19 mouse cellular contexts compared by ENCODE assay signal in genomic region chr1:175124416-175124815, GRCm38 (mm10).
"Had no signal": no experiment of that assay in that cellular context is flagged by ENCODE, and none has a peak within 500 bp of the region (broad histone marks: within the 10 kb centered on the region; RNA-seq: fewer than 3 reads in every experiment).

No protein-coding gene starts in this region.

- H3K36me3 ChIP-seq: intestine, embryonic 15.5 days; limb, embryonic 12.5 days; limb, embryonic 15.5 days; midbrain, embryonic 10.5 days; midbrain, embryonic 13.5 days; neural tube, embryonic 13.5 days had no signal

- ATAC-seq: intestine, embryonic 15.5 days; liver, postnatal 0 days; midbrain, embryonic 13.5 days; midbrain, embryonic 16.5 days had no signal

- H3K4me1 ChIP-seq: intestine, embryonic 15.5 days; limb, embryonic 12.5 days; megakaryocyte, embryonic 14.5 days had no signal

- H3K9me3 ChIP-seq: intestine, embryonic 15.5 days; limb, embryonic 12.5 days; limb, embryonic 15.5 days; megakaryocyte, embryonic 14.5 days; midbrain, embryonic 10.5 days; midbrain, embryonic 13.5 days; neural tube, embryonic 13.5 days had no signal

- H3K4me2 ChIP-seq: intestine, embryonic 15.5 days; limb, embryonic 12.5 days; limb, embryonic 15.5 days; liver, embryonic 11.5 days; midbrain, embryonic 13.5 days; neural tube, embryonic 13.5 days had no signal

- H3K27me3 ChIP-seq: intestine, embryonic 15.5 days; limb, embryonic 12.5 days; limb, embryonic 15.5 days; megakaryocyte, embryonic 14.5 days; midbrain, embryonic 13.5 days; neural tube, embryonic 13.5 days had no signal

- H3K9ac ChIP-seq: intestine, embryonic 15.5 days; limb, embryonic 12.5 days; limb, embryonic 15.5 days; liver, embryonic 14.5 days; liver, postnatal 0 days; midbrain, embryonic 13.5 days; neural tube, embryonic 13.5 days had no signal

- DNase-seq: kidney, adult 11 months; kidney, adult 9 months; kidney, postnatal 25 days; layer of hippocampus, adult 9-11 months; liver, postnatal 0 days; thymus, adult 18-20 months; thymus, postnatal 36 days had no signal

- H3K4me3 ChIP-seq: intestine, embryonic 15.5 days; layer of hippocampus, adult 2 months; limb, embryonic 12.5 days; limb, embryonic 15.5 days; megakaryocyte, embryonic 14.5 days; midbrain, embryonic 10.5 days; midbrain, embryonic 13.5 days; myocyte; neural tube, embryonic 13.5 days had no signal

- H3K27ac ChIP-seq: intestine, embryonic 15.5 days; layer of hippocampus, adult 2 months; limb, embryonic 12.5 days; limb, embryonic 15.5 days; liver, embryonic 14.5 days; midbrain, embryonic 10.5 days; midbrain, embryonic 13.5 days; neural tube, embryonic 13.5 days had no signal
